Mouse (Mus musculus): ENCODE results near the gene Gm21488.
"Not testable (repeated sequence)": the region's sequence is repeated elsewhere in the genome, so short reads cannot be mapped to it uniquely, and the experiment has no call there.

- TF ChIP-seq POLR2A (IDR thresholded peaks at IDR 0.05; ENCODE audit: insufficient read length, low read depth); CEBPB (IDR thresholded peaks at IDR 0.05; ENCODE audit: insufficient read depth, poor library complexity, severe bottlenecking); POLR2AphosphoS2 (IDR thresholded peaks at IDR 0.05; ENCODE audit: insufficient read length, low read depth); USF1 (IDR thresholded peaks at IDR 0.05; ENCODE audit: low read depth): not testable (repeated sequence)
Measured at GRCm38 (mm10) chrY:27521820-27522219, at the start of gene Gm21488.
